13 mouse cellular contexts compared by ENCODE assay signal in genomic region chr11:117269946-117270345, GRCm38 (mm10).
DNase-seq lines count a peak whose midpoint lies in the region; ATAC-seq and TF ChIP-seq lines count a peak whose summit lies in the region.
"Had no signal": no experiment of that assay in that cellular context is flagged by ENCODE, and none has a peak within 500 bp of the region (broad histone marks: within the 10 kb centered on the region; RNA-seq: fewer than 3 reads in every experiment).

No protein-coding gene starts in this region.

- no peak for ATAC-seq in neural tube, embryonic 11.5 days (ENCODE audit: insufficient read depth, low FRiP score, low TSS enrichment)
- no peak for ATAC-seq in neural tube, embryonic 15.5 days (ENCODE audit: low FRiP score)
- ATAC-seq in heart, embryonic 15.5 days (replicated peaks; ENCODE audit: insufficient number of reproducible peaks, insufficient read depth, low FRiP score, low read depth): no peak
- ATAC-seq in megakaryocyte-erythroid progenitor cell, adult 5-6 weeks (replicated peaks; ENCODE audit: low FRiP score, low TSS enrichment, poor library complexity, severe bottlenecking): no peak

- peak overlapping the region; percentile 17; the same call in 1 of the 2 replicates for H3K27ac ChIP-seq in gastrocnemius, adult 2 months
- H3K27ac ChIP-seq in neural tube, embryonic 11.5 days (ENCODE audit: low read depth, low read length): no peak overlapping the region
- no peak overlapping the region for H3K27ac ChIP-seq in neural tube, embryonic 15.5 days (replicated peaks)
- H3K27ac ChIP-seq in heart, embryonic 15.5 days: peak overlapping the region; percentile 34
- H3K27ac ChIP-seq: liver, embryonic 13.5 days had no signal

- peaks cover 35% of the 10 kb centered on the region for H3K4me1 ChIP-seq in neural tube, embryonic 11.5 days (ENCODE audit: control insufficient read depth, insufficient read depth, low read length)
- H3K4me1 ChIP-seq in neural tube, embryonic 15.5 days: peaks cover 53% of the 10 kb centered on the region
- H3K4me1 ChIP-seq in heart, embryonic 15.5 days (replicated peaks): peaks cover 68% of the 10 kb centered on the region

- H3K4me3 ChIP-seq in gastrocnemius, adult 2 months: no peak overlapping the region
- no peak overlapping the region for H3K4me3 ChIP-seq in neural tube, embryonic 11.5 days (ENCODE audit: low read depth, low read length)
- H3K4me3 ChIP-seq in neural tube, embryonic 15.5 days (replicated peaks): no peak overlapping the region
- H3K4me3 ChIP-seq in heart, embryonic 15.5 days: no peak overlapping the region
- H3K4me3 ChIP-seq: liver, embryonic 13.5 days had no signal

- H3K27me3 ChIP-seq in neural tube, embryonic 11.5 days (ENCODE audit: control insufficient read depth, insufficient read depth, low read length): no peaks in the 10 kb centered on the region
- H3K27me3 ChIP-seq in neural tube, embryonic 15.5 days (replicated peaks): no peaks in the 10 kb centered on the region
- peaks cover 45% of the 10 kb centered on the region for H3K27me3 ChIP-seq in heart, embryonic 15.5 days
- H3K27me3 ChIP-seq: CH12.LX had no signal

- 58% methylated on average over 6 of the region's 6 CpGs for WGBS in neural tube, embryonic 11.5 days
- 53% methylated on average over 6 of the region's 6 CpGs for WGBS in neural tube, embryonic 15.5 days
- 13% methylated on average over 6 of the region's 6 CpGs for WGBS in heart, embryonic 15.5 days

- peak overlapping the region; percentile 1; the same call in 1 of the 2 replicates for H3K4me2 ChIP-seq in neural tube, embryonic 11.5 days (ENCODE audit: low read depth)
- H3K4me2 ChIP-seq in neural tube, embryonic 15.5 days: no peak overlapping the region
- no peak overlapping the region for H3K4me2 ChIP-seq in heart, embryonic 15.5 days
- H3K4me2 ChIP-seq: liver, embryonic 13.5 days had no signal

- no peaks in the 10 kb centered on the region for H3K9me3 ChIP-seq in neural tube, embryonic 11.5 days (ENCODE audit: control insufficient read depth, low read length)
- no peaks in the 10 kb centered on the region for H3K9me3 ChIP-seq in neural tube, embryonic 15.5 days (replicated peaks)
- H3K9me3 ChIP-seq in heart, embryonic 15.5 days (replicated peaks): no peaks in the 10 kb centered on the region
- H3K9me3 ChIP-seq: liver, embryonic 13.5 days had no signal

- no peak overlapping the region for H3K9ac ChIP-seq in neural tube, embryonic 11.5 days (ENCODE audit: low read length)
- H3K9ac ChIP-seq in neural tube, embryonic 15.5 days (replicated peaks): no peak overlapping the region
- H3K9ac ChIP-seq in heart, embryonic 15.5 days: no peak overlapping the region
- H3K9ac ChIP-seq: liver, embryonic 13.5 days had no signal

- DNase-seq in gastrocnemius, adult 2 months: no peak
- no peak for DNase-seq in gastrocnemius, postnatal 4 days (ENCODE audit: low spot score in 2 of 2)
- DNase-seq in neural tube, embryonic 11.5 days (ENCODE audit: low spot score): no peak
- peak; percentile 76 for DNase-seq in testis, postnatal 10 days (ENCODE audit: low spot score)
- DNase-seq in left cerebral cortex, adult 9 months (ENCODE audit: low spot score in 2 of 2): no peak
- DNase-seq: cerebellum, adult 18-20 months; kidney, adult 18-20 months; layer of hippocampus, adult 9-11 months; liver, embryonic 13.5 days had no signal

- no peaks in the 10 kb centered on the region for H3K36me3 ChIP-seq in neural tube, embryonic 11.5 days (ENCODE audit: control insufficient read depth, insufficient read depth, low read length)
- no peaks in the 10 kb centered on the region for H3K36me3 ChIP-seq in neural tube, embryonic 15.5 days
- H3K36me3 ChIP-seq in heart, embryonic 15.5 days: no peaks in the 10 kb centered on the region

- TF ChIP-seq CTCF in gastrocnemius, adult 2 months (IDR thresholded peaks at IDR 0.05): no peak

- intact Hi-C loops in gastrocnemius, adult 2 months (cut with DNase I): loop anchor here (2.0 kb wide), 1 partner anchor 41 kb away; no protein-coding TSS in a partner anchor

Comparison
In these comparisons a context has a peak if more than half of its experiments do, and no peak if none do; other contexts are left out.
1. H3K27ac ChIP-seq: peak in gastrocnemius, adult 2 months (single experiment) and heart, embryonic 15.5 days (single experiment); none in neural tube, embryonic 11.5 days (single experiment) and neural tube, embryonic 15.5 days (single experiment).